Mouse (Mus musculus) embryonic fibroblast, embryonic 13.5 days (primary cell): Measurements from ENCODE around the gene Arl9.
A peak's percentile ranks its signal among the peaks of the same experiment; 100 is the strongest.

Experiments
- CTCF ChIP-seq: IDR thresholded peaks from 2 replicates; pipeline ENCODE4 v1.5.1; 2011; ENCODE audit warnings: mild to moderate bottlenecking, control low read depth, low read length, moderate library complexity, borderline replicate concordance; ENCODE audit not compliant: insufficient read depth
- POLR2A ChIP-seq: IDR thresholded peaks from 2 replicates; pipeline ENCODE4 v1.6.1; 2011; ENCODE audit warnings: low read depth, mild to moderate bottlenecking, control low read depth, low read length, moderate library complexity

DNA sequence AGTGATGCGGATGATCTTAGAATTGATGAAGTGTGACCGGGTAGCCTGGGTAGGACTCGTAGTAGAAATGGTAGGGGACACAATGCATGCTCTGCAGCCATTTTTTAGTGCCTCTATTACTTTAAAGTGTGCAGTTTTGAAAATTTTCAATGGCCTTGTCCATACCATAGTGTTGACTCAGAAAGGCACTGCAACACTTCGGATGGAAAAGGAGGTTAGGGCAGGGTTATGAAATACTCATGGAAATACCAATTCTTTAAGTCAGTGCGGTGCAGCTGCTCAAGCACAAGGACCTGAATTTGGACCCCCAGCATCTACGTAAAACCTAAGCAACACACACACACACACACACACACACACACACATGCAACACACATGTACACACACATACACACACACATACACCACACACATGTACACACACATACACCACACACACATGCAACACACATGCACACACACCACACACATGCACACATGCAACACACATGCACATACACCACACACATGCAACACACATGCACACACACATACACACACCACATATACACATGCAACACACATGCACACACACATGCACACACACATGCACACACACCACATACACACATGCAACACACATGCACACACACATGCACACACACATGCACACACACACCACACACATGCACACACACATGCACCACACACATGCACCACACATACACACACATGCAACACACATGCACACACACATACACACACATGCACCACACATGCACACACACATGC, at the start of gene Arl9:
- TF ChIP-seq POLR2A: no peak
- peak; percentile 3; the same call in 1 of the 2 replicates for TF ChIP-seq CTCF
